ENCODE assay signal across 8 mouse cellular contexts in genomic region chr4:82536435-82537278, GRCm38 (mm10).
DNase-seq lines count a peak whose midpoint lies in the region; ATAC-seq lines count a peak whose summit lies in the region.

No protein-coding gene starts in this region.

- peak overlapping the region; percentile 96 for H3K4me2 ChIP-seq in heart, embryonic 12.5 days
- peak overlapping the region; percentile 69 for H3K4me2 ChIP-seq in neural tube, embryonic 13.5 days

- ATAC-seq in heart, embryonic 12.5 days (ENCODE audit: insufficient number of reproducible peaks, low FRiP score), result no peak
- ATAC-seq in neural tube, embryonic 13.5 days (ENCODE audit: low read depth), result no peak

- H3K36me3 ChIP-seq in heart, embryonic 12.5 days, result no peaks in the 10 kb centered on the region
- no peaks in the 10 kb centered on the region for H3K36me3 ChIP-seq in neural tube, embryonic 13.5 days

- intact Hi-C loops in left cerebral cortex, postnatal 4 days (cut with DNase I), result loop anchor here (5.0 kb wide), 1 partner anchor 34 kb away; no protein-coding TSS in a partner anchor
- intact Hi-C loops in left cerebral cortex, postnatal 14 days (cut with DNase I), result loop anchor here (2.0 to 5.0 kb wide), 2 partner anchors 24 to 39 kb away; no protein-coding TSS in a partner anchor

- DNase-seq in left cerebral cortex, postnatal 4 days, result peak; percentile 49
- no peak for DNase-seq in left cerebral cortex, adult 11 months (ENCODE audit: low spot score)
- DNase-seq in cerebellum, adult 9-11 months, result peak; percentile 60
- DNase-seq in kidney, postnatal 14 days, result peak; percentile 5
- DNase-seq in spleen, postnatal 4 days (ENCODE audit: low spot score in 2 of 2), result no peak
- no peak for DNase-seq in left cerebral cortex, postnatal 14 days (ENCODE audit: low spot score in 2 of 2)

- peaks cover 62% of the 10 kb centered on the region for H3K4me1 ChIP-seq in heart, embryonic 12.5 days (replicated peaks)
- H3K4me1 ChIP-seq in neural tube, embryonic 13.5 days (replicated peaks), result peaks cover 81% of the 10 kb centered on the region

- 14% methylated on average over 36 of the region's 36 CpGs for WGBS in heart, embryonic 12.5 days
- WGBS in neural tube, embryonic 13.5 days, result 3% methylated on average over 36 of the region's 36 CpGs

- H3K9me3 ChIP-seq in heart, embryonic 12.5 days (replicated peaks), result no peaks in the 10 kb centered on the region
- no peaks in the 10 kb centered on the region for H3K9me3 ChIP-seq in neural tube, embryonic 13.5 days

- H3K27me3 ChIP-seq in heart, embryonic 12.5 days (replicated peaks), result no peaks in the 10 kb centered on the region
- H3K27me3 ChIP-seq in neural tube, embryonic 13.5 days, result peaks cover 33% of the 10 kb centered on the region

- peak overlapping the region; percentile 53 for H3K4me3 ChIP-seq in heart, embryonic 12.5 days
- H3K4me3 ChIP-seq in neural tube, embryonic 13.5 days, result peak overlapping the region; percentile 36

- H3K9ac ChIP-seq in heart, embryonic 12.5 days, result peak overlapping the region; percentile 83
- H3K9ac ChIP-seq in neural tube, embryonic 13.5 days, result peak overlapping the region; percentile 56

- 0 out of 2 replicates have a peak overlapping the region, but pooled peaks have one; percentile 59 for H3K27ac ChIP-seq in heart, embryonic 12.5 days (ENCODE audit: poor library complexity, severe bottlenecking)
- H3K27ac ChIP-seq in neural tube, embryonic 13.5 days (replicated peaks), result peak overlapping the region; percentile 47

Comparison
In these comparisons a context has a peak if more than half of its experiments do, and no peak if none do; other contexts are left out.
1. DNase-seq: peak in left cerebral cortex, postnatal 4 days (single experiment), cerebellum, adult 9-11 months (single experiment) and kidney, postnatal 14 days (single experiment); none in left cerebral cortex, adult 11 months (single experiment), spleen, postnatal 4 days (0 of 2) and left cerebral cortex, postnatal 14 days (0 of 2).